Mouse (Mus musculus) MEL (cell line): ENCODE data around the gene Med13l. TPM values are rescaled to one million over a fixed set of nuclear protein-coding genes. Genes with fewer than 3 reads are reported as not detected.

Experiments
- DNase-seq: peaks from one replicate; pipeline ENCODE4 v3.0.0; 2011; ENCODE audit warnings: low read depth, low spot score
- H3K27ac ChIP-seq: 2 replicates; pipeline ENCODE4 v1.5.1; 2012; ENCODE audit warnings: low read depth, mild to moderate bottlenecking, control low read depth, low read length, moderate library complexity; ENCODE audit not compliant: control insufficient read depth
- H3K27me3 ChIP-seq, 2 experiments: fragments of 150-350 bp in 1 of 2; sonication (generic) in 1 of 2; 2 replicates each; pipeline ENCODE4 v1.6.1; 2012; ENCODE audit warnings: low read length in 2 of 2, mild to moderate bottlenecking in 2 of 2, improper control_type of control experiment in 1 of 2, moderate library complexity in 1 of 2; ENCODE audit not compliant: insufficient read depth in 2 of 2, control insufficient read depth in 1 of 2
- H3K36me3 ChIP-seq, 2 experiments: 2 replicates each; pipeline ENCODE4 v1.6.1; 2012 to 2014; ENCODE audit warnings: low read length in 2 of 2, improper control_type of control experiment in 1 of 2, inconsistent platforms in 1 of 2, mild to moderate bottlenecking in 1 of 2; ENCODE audit not compliant: insufficient read depth in 2 of 2, control insufficient read depth in 1 of 2
- H3K4me1 ChIP-seq, 2 experiments: fragments of 150-350 bp in 1 of 2; sonication (generic) in 1 of 2; 2 replicates each; pipeline ENCODE4 v1.6.1; 2012; ENCODE audit warnings: low read length in 2 of 2, improper control_type of control experiment in 1 of 2, mild to moderate bottlenecking in 1 of 2; ENCODE audit not compliant: insufficient read depth in 2 of 2, control insufficient read depth in 1 of 2
- H3K4me3 ChIP-seq, 2 experiments: fragments of 150-350 bp in 1 of 2; sonication (generic) in 1 of 2; 2 replicates each; pipeline ENCODE4 v1.5.1; 2012; ENCODE audit warnings: low read depth in 2 of 2, low read length in 2 of 2, mild to moderate bottlenecking in 2 of 2, moderate library complexity in 2 of 2, control low read depth in 1 of 2, improper control_type of control experiment in 1 of 2; ENCODE audit not compliant: control insufficient read depth in 1 of 2, insufficient read depth in 1 of 2
- H3K79me2 ChIP-seq: 2 replicates; pipeline ENCODE4 v1.6.1; 2012; ENCODE audit warnings: mild to moderate bottlenecking, low read length, moderate library complexity; ENCODE audit not compliant: control insufficient read depth, poor library complexity, insufficient read depth
- H3K9ac ChIP-seq: 2 replicates; pipeline ENCODE4 v1.6.1; 2012; ENCODE audit warnings: low read depth, mild to moderate bottlenecking, control low read depth, low read length, moderate library complexity; ENCODE audit not compliant: control insufficient read depth, poor library complexity, severe bottlenecking
- H3K9me3 ChIP-seq: fragments of 150-350 bp; sonication (generic); replicated peaks from 2 replicates; pipeline ENCODE4 v1.6.1; 2012; ENCODE audit warnings: mild to moderate bottlenecking, low read length, improper control_type of control experiment, moderate library complexity; ENCODE audit not compliant: insufficient read depth
- BHLHE40 ChIP-seq: IDR thresholded peaks from 2 replicates; pipeline ENCODE4 v1.6.1; 2012; ENCODE audit warnings: low read depth, mild to moderate bottlenecking, inconsistent platforms, low read length, improper control_type of control experiment, borderline replicate concordance
- CHD2 ChIP-seq: IDR thresholded peaks from 2 replicates; pipeline ENCODE4 v1.6.1; 2011; ENCODE audit warnings: low read length, improper control_type of control experiment
- CTCF ChIP-seq, 3 experiments: IDR thresholded peaks in 2 of 3; conservative IDR thresholded peaks in 1 of 3; 2 replicates each; pipeline ENCODE4 v1.5.1; 2011 to 2012; ENCODE audit warnings: low read length in 3 of 3, low read depth in 2 of 3, mild to moderate bottlenecking in 2 of 3, improper control_type of control experiment in 1 of 3, inconsistent platforms in 1 of 3, mixed read lengths in 1 of 3, moderate library complexity in 1 of 3; ENCODE audit not compliant: control insufficient read depth in 1 of 3, insufficient read depth in 1 of 3, poor library complexity in 1 of 3, severe bottlenecking in 1 of 3
- E2F4 ChIP-seq: IDR thresholded peaks from 2 replicates; pipeline ENCODE4 v1.6.1; 2011; ENCODE audit warnings: low read depth, low read length, improper control_type of control experiment, borderline replicate concordance
- ELF1 ChIP-seq: IDR thresholded peaks from 2 replicates; pipeline ENCODE4 v1.6.1; 2014; ENCODE audit warnings: low read depth, mild to moderate bottlenecking, inconsistent platforms, low read length, improper control_type of control experiment, moderate library complexity
- EP300 ChIP-seq, 2 experiments: IDR thresholded peaks; 2 replicates each; pipeline ENCODE4 v1.6.1; 2011; ENCODE audit warnings: improper control_type of control experiment in 2 of 2, low read length in 2 of 2, low read depth in 1 of 2, mild to moderate bottlenecking in 1 of 2
- ETS1 ChIP-seq: IDR thresholded peaks from 2 replicates; pipeline ENCODE4 v1.6.1; 2012; ENCODE audit warnings: low read depth, mild to moderate bottlenecking, inconsistent platforms, low read length, improper control_type of control experiment, moderate library complexity
- GABPA ChIP-seq: IDR thresholded peaks from 2 replicates; pipeline ENCODE4 v1.6.1; 2012; ENCODE audit warnings: low read depth, mild to moderate bottlenecking, inconsistent platforms, low read length, improper control_type of control experiment, moderate library complexity
- GATA1 ChIP-seq: IDR thresholded peaks from 2 replicates; pipeline ENCODE4 v1.6.1; 2011; ENCODE audit warnings: low read depth, low read length, improper control_type of control experiment
- HCFC1 ChIP-seq: IDR thresholded peaks from 2 replicates; pipeline ENCODE4 v1.6.1; 2012; ENCODE audit warnings: low read depth, mild to moderate bottlenecking, inconsistent platforms, low read length, improper control_type of control experiment, moderate library complexity
- JUND ChIP-seq: IDR thresholded peaks from 2 replicates; pipeline ENCODE4 v1.6.1; 2011; ENCODE audit warnings: low read depth, mild to moderate bottlenecking, improper control_type of control experiment, low read length
- KAT2A ChIP-seq: conservative IDR thresholded peaks from 2 replicates; pipeline ENCODE4 v1.6.1; 2012; ENCODE audit warnings: low read depth, low read length, improper control_type of control experiment, inconsistent platforms
- MAFK ChIP-seq: IDR thresholded peaks from 2 replicates; pipeline ENCODE4 v1.6.1; 2011; ENCODE audit warnings: low read depth, mild to moderate bottlenecking, low read length, improper control_type of control experiment, borderline replicate concordance
- MAX ChIP-seq: IDR thresholded peaks from 2 replicates; pipeline ENCODE4 v1.6.1; 2011; ENCODE audit warnings: low read length, improper control_type of control experiment
- MAZ ChIP-seq: IDR thresholded peaks from 2 replicates; pipeline ENCODE4 v1.6.1; 2012; ENCODE audit warnings: low read depth, mild to moderate bottlenecking, inconsistent platforms, low read length, improper control_type of control experiment
- MEF2A ChIP-seq: IDR thresholded peaks from 2 replicates; pipeline ENCODE4 v1.6.1; 2014; ENCODE audit warnings: low read depth, mild to moderate bottlenecking, inconsistent platforms, low read length, improper control_type of control experiment; ENCODE audit not compliant: poor library complexity, insufficient replicate concordance, severe bottlenecking; ENCODE audit errors: extremely low read depth
- MXI1 ChIP-seq: IDR thresholded peaks from 2 replicates; pipeline ENCODE4 v1.6.1; 2011; ENCODE audit warnings: mild to moderate bottlenecking, low read depth, low read length, improper control_type of control experiment
- MYB ChIP-seq: IDR thresholded peaks from 2 replicates; pipeline ENCODE4 v1.6.1; 2011; ENCODE audit warnings: mild to moderate bottlenecking, low read depth, low read length, improper control_type of control experiment
- MYC ChIP-seq: IDR thresholded peaks from 2 replicates; pipeline ENCODE4 v1.6.1; 2011; ENCODE audit warnings: low read depth, mild to moderate bottlenecking, low read length, improper control_type of control experiment, moderate library complexity
- NELFE ChIP-seq: IDR thresholded peaks from 2 replicates; pipeline ENCODE4 v1.6.1; 2011; ENCODE audit warnings: low read depth, low read length, improper control_type of control experiment
- NRF1 ChIP-seq: IDR thresholded peaks from 2 replicates; pipeline ENCODE4 v1.6.1; 2014; ENCODE audit warnings: low read depth, mild to moderate bottlenecking, inconsistent platforms, low read length, improper control_type of control experiment, moderate library complexity; ENCODE audit not compliant: poor library complexity, insufficient read depth, severe bottlenecking
- POLR2A ChIP-seq, 2 experiments: IDR thresholded peaks; 2 replicates each; pipeline ENCODE4 v1.6.1; 2011 to 2012; ENCODE audit warnings: low read length in 2 of 2, mild to moderate bottlenecking in 2 of 2, control low read depth in 1 of 2, improper control_type of control experiment in 1 of 2, low read depth in 1 of 2, moderate library complexity in 1 of 2; ENCODE audit not compliant: control insufficient read depth in 1 of 2, insufficient read depth in 1 of 2, poor library complexity in 1 of 2
- POLR2AphosphoS2 ChIP-seq: IDR thresholded peaks from 2 replicates; pipeline ENCODE4 v1.6.1; 2011; ENCODE audit warnings: low read length, improper control_type of control experiment
- POLR2AphosphoS5 ChIP-seq: IDR thresholded peaks from 2 replicates; pipeline ENCODE4 v1.6.1; 2012; ENCODE audit warnings: low read depth, borderline replicate concordance, mild to moderate bottlenecking, inconsistent platforms, low read length, moderate library complexity, mixed read lengths
- RAD21 ChIP-seq: IDR thresholded peaks from 2 replicates; pipeline ENCODE4 v1.6.1; 2011; ENCODE audit warnings: mild to moderate bottlenecking, low read depth, low read length, improper control_type of control experiment
- RCOR1 ChIP-seq: IDR thresholded peaks from 2 replicates; pipeline ENCODE4 v1.6.1; 2012; ENCODE audit warnings: low read depth, mild to moderate bottlenecking, inconsistent platforms, low read length, improper control_type of control experiment
- SIN3A ChIP-seq: IDR thresholded peaks from 2 replicates; pipeline ENCODE4 v1.6.1; 2012; ENCODE audit warnings: low read length, improper control_type of control experiment, inconsistent platforms
- SMC3 ChIP-seq: IDR thresholded peaks from 2 replicates; pipeline ENCODE4 v1.6.1; 2011; ENCODE audit warnings: low read depth, low read length, improper control_type of control experiment
- TAL1 ChIP-seq: IDR thresholded peaks from 2 replicates; pipeline ENCODE4 v1.6.1; 2012; ENCODE audit warnings: mild to moderate bottlenecking, inconsistent platforms, low read length, moderate library complexity, mixed read lengths
- TBP ChIP-seq: IDR thresholded peaks from 2 replicates; pipeline ENCODE4 v1.8.0; 2011; ENCODE audit warnings: low read depth, low read length, improper control_type of control experiment
- TCF12 ChIP-seq: IDR thresholded peaks from 2 replicates; pipeline ENCODE4 v1.6.1; 2014; ENCODE audit warnings: low read depth, mild to moderate bottlenecking, inconsistent platforms, low read length, improper control_type of control experiment, moderate library complexity
- UBTF ChIP-seq: IDR thresholded peaks from 2 replicates; pipeline ENCODE4 v1.6.1; 2012; ENCODE audit warnings: low read depth, mild to moderate bottlenecking, inconsistent platforms, low read length, improper control_type of control experiment, moderate library complexity, borderline replicate concordance; ENCODE audit not compliant: insufficient read depth
- USF1 ChIP-seq: IDR thresholded peaks from 2 replicates; pipeline ENCODE4 v1.6.1; 2014; ENCODE audit warnings: low read depth, mild to moderate bottlenecking, inconsistent platforms, low read length, improper control_type of control experiment, moderate library complexity
- USF2 ChIP-seq, 2 experiments: IDR thresholded peaks; 2 replicates each; pipeline ENCODE4 v1.6.1; 2011 to 2012; ENCODE audit warnings: improper control_type of control experiment in 2 of 2, low read length in 2 of 2, borderline replicate concordance in 1 of 2, inconsistent platforms in 1 of 2, low read depth in 1 of 2, mild to moderate bottlenecking in 1 of 2; ENCODE audit not compliant: insufficient read depth in 1 of 2
- ZKSCAN1 ChIP-seq: IDR thresholded peaks from 2 replicates; pipeline ENCODE4 v1.6.1; 2012; ENCODE audit warnings: low read depth, mild to moderate bottlenecking, inconsistent platforms, low read length, improper control_type of control experiment, moderate library complexity
- ZMIZ1 ChIP-seq: IDR thresholded peaks from 2 replicates; pipeline ENCODE4 v1.6.1; 2012; ENCODE audit warnings: low read depth, mild to moderate bottlenecking, inconsistent platforms, low read length, improper control_type of control experiment, moderate library complexity
- ZNF384 ChIP-seq: IDR thresholded peaks from 2 replicates; pipeline ENCODE4 v1.6.1; 2012; ENCODE audit warnings: low read depth, mild to moderate bottlenecking, inconsistent platforms, low read length, improper control_type of control experiment
- polyA plus RNA-seq, 2 experiments: library from polyadenylated mRNA; stranded (reverse) in 1 of 2; unstranded in 1 of 2; fragments of >175 nt in 1 of 2; fragments of >200 nt in 1 of 2; gene quantifications; 2 replicates each; pipeline versions ENCODE4 v1.2.1 to v1.2.4; 2012; ENCODE audit warnings: low replicate concordance in 2 of 2, low read depth in 1 of 2; ENCODE audit not compliant: insufficient read length in 2 of 2, insufficient read depth in 1 of 2, missing spikeins in 1 of 2
- total RNA-seq: library from RNA; depleted of rRNA; stranded (reverse); fragments of 300-350 nt; gene quantifications from 2 replicates; pipeline ENCODE4 v1.2.3, GENCODE M21; 2012

The Med13l gene
- total and polyA plus RNA-seq, 3 experiments: 13.4 to 16.1 TPM; not detected in 1

DNA sequence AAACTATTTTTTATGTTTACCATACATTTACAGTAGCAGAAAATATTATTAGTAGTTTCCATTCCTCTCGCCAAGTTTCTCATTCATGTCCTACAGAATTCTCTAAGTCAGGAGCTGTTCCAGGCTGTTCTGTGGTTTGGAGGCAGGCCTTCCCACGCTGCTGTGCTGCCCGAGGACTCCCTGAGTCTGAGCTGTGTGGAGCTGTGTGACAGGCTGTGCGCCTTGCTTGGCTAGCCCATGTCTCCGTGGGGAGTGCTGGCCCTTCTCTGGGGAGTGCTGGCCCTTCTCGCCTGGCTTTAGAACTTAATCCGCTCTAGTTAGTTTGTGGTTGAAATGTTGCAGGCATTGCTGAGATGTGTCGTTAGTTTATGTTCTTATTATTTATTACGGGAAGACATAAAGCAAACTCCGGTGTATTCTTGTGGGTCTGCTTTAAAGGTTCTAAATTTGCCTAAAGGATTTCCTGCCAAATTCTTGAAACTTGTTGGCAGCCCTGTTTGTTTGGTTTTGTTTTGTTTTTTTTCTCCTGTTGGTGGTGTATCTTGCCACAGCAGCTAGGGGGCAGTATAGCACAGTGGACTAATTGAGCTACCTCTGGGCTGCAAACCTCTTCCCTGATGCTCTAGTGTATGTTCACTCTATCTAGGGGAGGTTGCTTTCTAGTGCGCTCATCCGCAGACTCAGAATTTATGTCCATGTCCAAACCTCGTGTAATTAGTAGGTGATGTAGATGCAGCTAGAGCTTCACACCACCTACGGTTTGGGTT is 34.2 kb downstream of the Med13l start:
- H3K9me3 ChIP-seq: no peaks in the 10 kb centered on the region
- no peak overlapping the region for H3K27ac ChIP-seq
- no peaks in the 10 kb centered on the region; a peak in 1 of 4 replicates for H3K4me1 ChIP-seq
- peak; percentile 69 for DNase-seq
- H3K9ac ChIP-seq: no peak overlapping the region
- peaks cover 38% of the 10 kb centered on the region for H3K79me2 ChIP-seq
- H3K4me3 ChIP-seq: no peak overlapping the region
- no peaks in the 10 kb centered on the region for H3K27me3 ChIP-seq
- H3K36me3 ChIP-seq: peaks cover 2 to 3% of the 10 kb centered on the region in 2 experiments; a peak in 2 of 4 replicates
- TF ChIP-seq MXI1 (no peak), SIN3A (no peak), CHD2 (no peak), MEF2A (no peak), RAD21 (peak; percentile 85), MAFK (no peak), GABPA (no peak), ELF1 (no peak), ZNF384 (peak; percentile 84), CTCF (IDR thresholded peaks at IDR 0.05 in 2 of 3, conservative IDR thresholded peaks at IDR 0.05 in 1 of 3; ENCODE audit: control insufficient read depth in 1 of 3, insufficient read depth in 1 of 3, low read depth in 2 of 3, low read length in 3 of 3, poor library complexity in 1 of 3, severe bottlenecking in 1 of 3) (peak; percentile 71 to 89 (median 79)), ZMIZ1 (no peak), MYC (no peak), RCOR1 (no peak), TBP (no peak), BHLHE40 (no peak), JUND (no peak), E2F4 (no peak), SMC3 (peak; percentile 86), TCF12 (no peak), USF2 (IDR thresholded peaks at IDR 0.05; ENCODE audit: borderline replicate concordance in 1 of 2, insufficient read depth in 1 of 2, low read depth in 1 of 2, low read length in 2 of 2) (no peak), UBTF (no peak), MYB (no peak), KAT2A (no peak), EP300 (IDR thresholded peaks at IDR 0.05; ENCODE audit: low read depth in 1 of 2, low read length in 2 of 2) (no peak), MAZ (no peak), USF1 (no peak), TAL1 (no peak), MAX (no peak), GATA1 (no peak), POLR2A (IDR thresholded peaks at IDR 0.05; ENCODE audit: control insufficient read depth in 1 of 2, insufficient read depth in 1 of 2, low read depth in 1 of 2, low read length in 2 of 2, poor library complexity in 1 of 2) (no peak), HCFC1 (no peak), NELFE (no peak), POLR2AphosphoS5 (no peak), NRF1 (no peak), ZKSCAN1 (no peak), ETS1 (no peak), POLR2AphosphoS2 (no peak)
